Mouse (Mus musculus): Measurements from ENCODE around the gene Zc3h4.

Gene Zc3h4

DNA sequence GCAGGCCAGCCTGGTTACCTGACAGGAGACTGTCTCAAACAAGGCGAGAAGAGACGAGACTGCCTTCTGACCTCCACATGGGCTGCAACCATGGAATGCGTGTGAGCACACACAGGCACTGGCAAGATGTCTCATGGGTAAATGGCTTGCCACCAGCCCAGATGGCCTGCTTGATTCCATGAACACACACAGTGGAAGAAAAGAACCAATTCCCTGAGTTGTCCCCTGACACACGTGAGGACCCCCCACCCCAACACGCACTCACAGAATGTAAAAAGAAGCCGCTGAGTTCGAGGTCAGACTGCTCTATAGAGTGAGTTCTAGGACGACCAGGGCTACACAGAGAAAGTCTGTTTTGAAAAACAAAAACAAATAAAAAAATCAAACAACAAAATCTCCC is 76.9 kb downstream of the Zc3h4 start, which contains the start of gene Npas1:
Gene Npas1, minus strand, starts transcription at position 101 of the 400 bp plus-strand sequence.
- DNase-seq (ENCODE audit: low spot score) = no peak
